Mouse (Mus musculus) left cerebral cortex, adult 18-20 months (tissue): Measurements from ENCODE around the gene H2-Q2. TPM values are rescaled to one million over a fixed set of nuclear protein-coding genes. Genes with fewer than 3 reads are reported as not detected.
"Not testable (repeated sequence)": the region's sequence is repeated elsewhere in the genome, so short reads cannot be mapped to it uniquely, and the experiment has no call there.

Experiments used
- DNase-seq, 2 experiments: peaks; one replicate each; pipeline ENCODE4 v3.0.0; 2021 to 2022; ENCODE audit warnings: low spot score in 2 of 2, mixed read lengths in 1 of 2
- long read RNA-seq, 2 experiments: library from polyadenylated mRNA; stranded (forward); transcript quantifications; one replicate each; pipeline ENCODE4 v2.0.0; 2021
- total RNA-seq, 2 experiments: library from RNA; stranded (reverse); gene quantifications; 2 replicates each; pipeline ENCODE4 v1.2.3; 2021

H2-Q2 gene
- total RNA-seq: under 1 TPM; 0.44 to 0.82 TPM
- long read RNA-seq, experiment 1, partial matches to known transcripts: 0 of 1 reads
- long read RNA-seq, experiment 1, other reads (novel, unspliced or antisense): 1 of 1 reads
- long read RNA-seq, experiment 2: 0 reads

DNA sequence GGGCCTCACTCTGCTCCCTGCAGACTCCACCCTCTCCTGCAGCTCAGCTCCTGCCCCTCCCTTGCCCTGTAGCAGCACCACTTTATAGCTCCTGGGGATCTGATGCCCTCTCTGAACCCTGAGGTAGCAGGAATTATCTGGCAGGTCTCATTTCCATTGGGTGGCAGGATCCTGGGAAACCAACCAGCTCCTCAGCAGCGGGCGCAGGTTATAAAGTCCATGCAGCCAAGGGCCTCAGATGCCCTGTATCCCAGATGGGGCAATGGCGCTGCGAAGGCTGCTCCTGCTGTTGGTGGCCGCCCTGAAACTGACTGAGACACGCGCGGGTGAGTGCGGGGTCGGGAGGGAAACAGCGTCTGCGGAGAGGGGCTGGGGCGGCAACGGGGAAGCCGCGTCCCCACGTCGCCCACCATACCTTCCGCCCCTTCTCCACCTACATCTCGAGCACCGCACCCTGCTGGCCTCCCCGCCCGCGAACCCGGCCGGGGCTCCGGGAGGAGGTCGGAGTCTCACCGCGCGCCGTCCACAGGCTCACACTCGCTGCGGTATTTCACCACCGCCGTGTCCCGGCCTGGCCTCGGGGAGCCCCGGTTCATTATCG is at the start of gene H2-Q2:
Gene H2-Q2 (plus strand): TSS at position 172 of the 601 bp plus-strand sequence.
- DNase-seq: no peak

DNA sequence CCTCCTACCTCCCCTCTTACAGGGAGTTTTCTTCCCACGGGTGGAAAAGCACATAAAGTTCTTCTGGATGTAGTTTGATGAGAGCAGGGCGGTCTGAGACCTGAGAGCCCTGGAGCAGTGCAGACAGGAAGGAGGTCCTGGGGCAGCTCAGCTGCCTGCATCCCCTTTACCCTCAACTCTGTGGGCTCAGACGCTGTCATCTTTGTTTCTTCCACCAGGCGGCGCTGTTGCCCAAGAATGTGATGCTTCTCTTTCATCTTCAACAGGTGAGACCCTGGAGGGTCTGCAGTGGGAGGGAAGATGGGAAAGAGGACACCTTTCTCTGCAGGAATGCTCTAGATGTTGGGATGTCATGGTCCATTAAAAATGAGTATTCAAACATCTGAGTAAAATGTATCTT is 46.2 kb upstream of the H2-Q2 start:
- DNase-seq: peak; percentile 27 to 69

DNA sequence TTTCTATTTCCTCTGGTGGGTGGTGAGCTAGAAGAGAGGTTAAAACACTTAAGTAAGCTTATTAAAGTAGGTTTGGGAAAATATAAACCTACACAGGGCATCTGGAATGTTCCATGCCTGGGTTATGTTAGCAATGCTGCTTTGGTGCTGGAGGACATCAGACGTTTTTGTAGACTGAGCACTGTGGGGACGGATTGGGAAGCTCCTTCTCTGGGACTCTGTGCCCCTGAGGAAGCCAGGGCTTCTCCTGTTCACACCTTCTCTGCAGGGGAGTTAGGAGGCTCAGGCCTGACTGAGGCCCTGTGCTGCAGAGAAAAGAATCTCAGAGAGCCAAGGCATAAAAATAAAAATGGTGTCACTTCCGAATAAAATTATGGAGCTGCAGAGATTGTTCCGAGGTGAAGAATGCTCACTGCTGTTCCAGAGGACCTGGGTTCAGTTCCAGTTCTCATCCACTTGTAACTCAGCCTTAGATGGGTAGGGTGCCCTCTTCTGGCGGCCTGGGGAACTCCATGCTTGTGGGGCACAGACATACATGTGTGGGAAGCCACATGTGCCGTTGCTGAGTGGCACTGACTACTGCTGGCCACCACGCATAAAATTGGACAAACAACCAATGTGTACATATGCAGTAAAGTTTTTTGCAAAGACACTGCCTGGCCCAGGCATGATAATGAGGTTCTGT is 41.6 kb upstream of the H2-Q2 start:
- DNase-seq: not testable (repeated sequence)

DNA sequence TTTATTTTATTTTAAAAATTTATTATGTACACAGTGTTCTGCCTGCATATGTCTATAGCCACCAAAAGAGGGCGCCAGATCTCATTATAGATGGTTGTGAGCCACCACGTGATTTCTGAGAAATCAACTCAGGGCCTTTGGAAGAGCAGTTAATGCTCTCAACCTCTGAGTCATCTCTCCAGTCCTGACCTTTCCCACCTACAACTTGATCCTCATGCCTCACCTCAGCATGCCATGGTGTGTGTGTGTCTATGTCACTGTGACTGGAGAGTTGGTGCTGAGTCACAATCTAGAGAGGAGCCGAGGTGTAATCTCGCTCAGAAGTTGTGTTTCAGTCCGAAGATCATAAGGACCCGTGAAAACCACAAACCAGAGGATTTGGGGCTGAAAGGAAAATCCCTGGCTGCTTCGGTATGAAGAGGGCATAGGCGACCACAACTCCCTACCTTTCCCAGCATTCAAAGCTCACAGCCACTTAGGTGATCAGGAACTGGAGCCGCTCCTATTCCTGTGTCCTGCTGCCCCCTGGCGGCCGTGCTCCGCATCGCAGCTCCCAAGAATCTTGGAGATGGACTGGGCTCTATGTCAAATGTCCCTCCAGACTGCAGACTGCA is 40.3 kb upstream of the H2-Q2 start:
- DNase-seq: peak; percentile 91 to 99

DNA sequence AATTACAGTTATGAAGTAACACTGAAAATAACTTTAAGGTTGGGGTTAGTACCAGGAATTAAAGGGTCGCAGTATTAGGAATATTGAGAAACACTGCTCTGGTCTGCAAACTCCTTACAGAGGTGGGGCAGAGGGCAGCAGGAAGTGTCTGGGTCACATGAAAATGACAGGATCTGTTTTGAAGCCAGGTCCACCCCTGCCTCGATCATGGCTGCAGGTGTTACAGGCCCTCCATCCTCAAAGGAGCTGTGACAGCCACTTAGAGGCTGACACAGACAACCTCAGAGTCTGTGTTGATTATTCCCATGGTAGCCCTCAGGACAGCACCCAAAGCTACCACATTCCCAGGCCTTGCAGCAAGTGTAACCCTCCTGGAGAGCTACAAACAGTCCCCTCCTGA is 38.8 kb upstream of the H2-Q2 start:
- DNase-seq: no peak

DNA sequence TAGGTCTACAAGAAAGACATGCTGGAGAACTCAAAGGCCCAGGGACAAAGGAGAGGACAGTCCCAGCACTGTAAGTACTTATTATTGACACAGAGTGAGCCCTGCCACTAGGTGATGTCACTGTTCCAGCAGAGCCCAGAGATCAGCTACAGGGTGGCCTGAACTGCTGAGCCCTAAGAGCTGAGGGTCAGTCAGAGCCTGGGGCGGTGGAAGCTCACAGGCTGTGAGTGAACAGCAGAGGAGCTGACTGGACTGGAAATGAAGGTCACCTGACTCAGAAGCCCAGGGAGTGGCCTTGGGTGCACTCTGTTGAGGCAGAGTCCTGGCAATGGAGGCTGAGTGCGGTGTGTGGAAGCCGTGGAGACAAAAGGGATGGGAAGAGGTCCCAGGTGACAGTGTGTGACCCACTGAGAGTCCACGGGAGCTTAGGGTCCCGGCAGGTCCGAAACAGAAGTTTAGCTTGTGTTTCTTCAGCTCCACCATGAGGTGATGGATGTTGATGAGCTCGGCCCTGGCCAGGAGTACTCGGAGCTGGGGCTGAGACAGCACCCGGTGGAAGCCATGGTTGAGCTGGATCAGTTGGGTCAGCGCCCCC is 38.2 kb upstream of the H2-Q2 start:
- DNase-seq: no peak

DNA sequence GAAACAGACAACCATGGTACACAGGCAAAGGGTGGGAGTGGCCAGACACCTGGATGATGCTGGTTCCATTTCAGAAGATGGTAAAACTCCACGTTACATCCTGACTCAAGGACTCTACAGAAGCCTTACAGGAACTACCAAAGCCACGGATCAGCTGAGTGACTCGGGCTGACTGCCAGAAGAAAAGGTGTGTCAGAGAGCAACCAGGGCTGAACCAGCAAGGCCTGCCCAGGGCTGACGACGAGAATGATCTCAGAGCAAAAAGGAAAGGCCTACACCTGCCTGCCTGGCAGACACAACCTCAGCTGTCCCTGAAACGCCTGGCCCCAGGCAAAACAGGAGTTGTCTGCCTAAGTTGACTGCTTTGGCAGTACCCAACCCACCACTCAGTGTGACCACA is 37.6 kb upstream of the H2-Q2 start:
- no peak for DNase-seq

DNA sequence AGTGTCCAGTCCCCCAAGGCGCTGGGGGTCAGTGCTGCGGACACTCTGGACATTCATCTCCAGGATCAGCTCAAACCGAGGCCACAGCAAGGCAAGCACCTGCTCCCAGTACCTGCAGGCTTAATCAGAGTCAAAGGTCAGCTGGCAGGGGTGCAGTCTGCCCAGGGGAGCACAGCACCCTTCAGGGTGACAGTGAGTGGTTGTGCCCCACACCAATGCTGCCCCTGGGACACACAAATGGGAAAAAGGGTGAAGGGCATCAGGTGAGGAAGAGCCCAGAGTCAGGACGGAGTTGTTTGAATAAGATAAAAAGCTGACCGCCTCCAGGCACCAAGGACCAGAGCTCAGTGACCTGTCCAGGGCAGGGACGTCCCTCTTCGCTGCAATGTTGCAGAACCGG is 37.1 kb upstream of the H2-Q2 start:
- DNase-seq: not testable (repeated sequence)

DNA sequence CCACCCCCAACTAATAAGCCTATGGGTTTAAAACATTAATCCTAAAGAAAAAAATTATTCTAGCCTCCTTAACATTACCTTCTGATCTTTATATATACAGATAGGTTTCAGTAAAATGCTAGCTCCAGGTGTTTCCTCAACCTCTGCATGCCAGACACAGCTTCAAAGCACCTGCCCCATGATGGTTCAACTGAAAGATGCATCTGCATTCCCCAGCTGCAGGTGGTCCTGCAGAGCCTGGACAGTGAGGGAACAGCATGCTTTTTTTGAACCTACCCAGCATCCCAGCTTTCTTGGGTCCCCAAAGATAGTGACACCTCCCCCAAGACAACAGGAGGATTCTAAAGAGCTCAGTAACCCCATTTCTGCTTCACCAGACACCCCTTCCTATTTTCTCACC is 23.4 kb upstream of the H2-Q2 start:
- DNase-seq: no peak

DNA sequence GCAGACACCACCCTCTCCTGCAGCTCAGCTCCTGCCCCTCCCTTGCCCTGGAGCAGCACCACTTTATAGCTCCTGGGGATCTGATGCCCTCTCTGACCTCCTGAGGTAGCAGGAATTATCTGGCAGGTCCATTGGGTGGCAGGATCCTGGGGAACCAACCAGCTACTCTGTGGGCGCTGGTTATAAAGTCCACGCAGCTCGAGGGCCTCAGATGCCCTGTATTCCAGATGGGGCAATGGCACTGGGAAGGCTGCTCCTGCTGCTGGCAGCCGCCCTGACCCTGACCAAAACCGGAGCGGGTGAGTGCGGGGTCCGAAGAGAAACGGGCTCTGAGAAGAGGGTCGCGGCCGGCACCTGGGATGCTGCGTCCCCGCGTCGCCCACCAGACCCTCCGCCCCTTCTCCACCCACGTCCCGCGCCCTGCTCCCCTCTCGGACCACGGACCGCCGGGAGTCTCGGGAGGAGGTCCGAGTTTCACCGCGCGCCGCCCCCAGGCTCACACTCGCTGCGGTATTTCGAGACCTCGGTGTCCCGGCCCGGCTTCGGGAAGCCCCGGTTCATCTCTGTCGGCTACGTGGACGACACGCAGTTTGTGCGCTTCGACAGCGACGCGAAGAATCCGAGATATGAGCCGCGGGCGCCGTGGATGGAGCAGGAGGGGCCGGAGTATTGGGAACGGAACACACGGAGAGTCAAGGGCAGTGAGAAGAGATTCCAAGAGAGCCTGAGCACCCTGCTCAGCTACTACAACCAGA is 21.5 kb upstream of the H2-Q2 start, which contains the start of gene H2-Q1:
Gene H2-Q1 (plus strand): TSS at position 79 of the 755 bp plus-strand sequence.
- DNase-seq: no peak

DNA sequence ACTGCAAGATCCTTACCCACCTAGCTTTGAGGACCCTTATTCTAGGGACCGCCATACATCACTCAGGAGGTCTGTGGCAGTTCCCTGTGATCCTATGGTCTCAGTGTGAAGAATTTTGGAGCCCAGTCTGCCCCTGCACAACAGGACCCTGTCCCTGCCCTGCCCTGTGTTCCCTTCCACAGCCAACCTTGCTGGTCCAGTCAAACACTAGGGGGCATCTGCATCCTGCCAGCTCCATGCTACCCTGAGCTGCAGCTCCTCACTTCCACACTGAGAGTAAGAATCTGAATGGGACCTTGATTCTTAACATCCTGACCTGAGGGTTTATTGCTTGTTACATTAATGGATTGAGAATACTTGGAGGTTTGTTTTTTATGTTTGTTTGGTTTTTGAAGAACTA is 16.9 kb upstream of the H2-Q2 start:
- not testable (repeated sequence) for DNase-seq

DNA sequence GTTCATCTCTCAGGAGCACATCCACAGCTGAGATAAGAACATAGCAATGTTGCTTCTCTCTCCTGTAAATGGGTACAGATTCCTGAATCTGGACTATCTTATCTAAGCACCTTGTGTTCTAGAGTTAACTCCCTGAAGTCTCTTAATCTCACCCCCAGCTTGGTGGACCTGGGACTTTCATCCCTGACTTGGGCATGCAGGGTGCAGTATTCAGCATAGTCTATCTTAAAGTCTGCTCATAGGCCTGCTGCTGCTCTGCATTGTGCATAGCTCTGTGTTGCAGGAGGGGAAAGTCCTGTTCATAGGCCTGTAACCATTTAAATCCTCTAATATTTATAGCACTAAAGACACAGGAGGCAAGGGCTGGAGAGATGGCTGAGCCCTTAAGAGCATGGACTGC is 16.0 kb upstream of the H2-Q2 start:
- DNase-seq: not testable (repeated sequence)

DNA sequence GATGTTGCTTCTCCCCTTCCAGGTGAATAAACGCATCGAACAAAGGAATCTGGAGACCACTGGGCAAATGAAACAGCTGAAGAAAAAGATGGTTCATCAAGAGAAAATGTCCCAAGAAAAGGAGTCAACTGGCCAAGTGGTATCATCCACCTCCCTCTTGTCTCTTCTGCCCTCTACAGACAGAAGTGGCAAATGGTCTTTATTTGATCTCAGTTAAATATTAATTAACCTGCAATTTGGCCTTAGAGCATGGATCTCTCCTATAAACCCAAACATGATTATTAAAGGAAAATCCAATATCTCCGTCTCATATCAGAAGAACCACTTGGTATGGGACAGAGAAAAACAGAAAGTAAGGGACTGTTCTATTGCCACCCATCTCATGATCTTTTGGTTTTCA is 12.3 kb upstream of the H2-Q2 start:
- DNase-seq: not testable (repeated sequence)

DNA sequence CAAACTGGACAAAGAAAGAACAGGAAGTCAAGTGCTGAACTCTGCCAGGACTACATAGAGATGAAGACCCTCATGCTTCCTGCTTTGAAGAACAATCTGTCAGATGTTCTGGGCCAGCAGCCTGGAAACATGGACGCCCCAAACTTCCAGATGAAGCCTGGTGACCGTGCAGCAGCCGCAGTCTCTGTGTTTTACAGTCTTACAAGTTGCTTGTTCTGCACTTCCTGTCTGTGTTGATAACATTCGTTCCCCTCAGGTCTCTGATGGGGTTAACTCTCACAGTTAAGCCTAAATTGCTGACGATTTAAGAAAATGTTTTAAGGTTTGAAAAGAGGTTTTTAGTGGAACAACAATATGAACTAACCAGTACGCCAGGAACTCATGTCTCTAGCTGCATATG is 10.5 kb upstream of the H2-Q2 start:
- DNase-seq: not testable (repeated sequence)

DNA sequence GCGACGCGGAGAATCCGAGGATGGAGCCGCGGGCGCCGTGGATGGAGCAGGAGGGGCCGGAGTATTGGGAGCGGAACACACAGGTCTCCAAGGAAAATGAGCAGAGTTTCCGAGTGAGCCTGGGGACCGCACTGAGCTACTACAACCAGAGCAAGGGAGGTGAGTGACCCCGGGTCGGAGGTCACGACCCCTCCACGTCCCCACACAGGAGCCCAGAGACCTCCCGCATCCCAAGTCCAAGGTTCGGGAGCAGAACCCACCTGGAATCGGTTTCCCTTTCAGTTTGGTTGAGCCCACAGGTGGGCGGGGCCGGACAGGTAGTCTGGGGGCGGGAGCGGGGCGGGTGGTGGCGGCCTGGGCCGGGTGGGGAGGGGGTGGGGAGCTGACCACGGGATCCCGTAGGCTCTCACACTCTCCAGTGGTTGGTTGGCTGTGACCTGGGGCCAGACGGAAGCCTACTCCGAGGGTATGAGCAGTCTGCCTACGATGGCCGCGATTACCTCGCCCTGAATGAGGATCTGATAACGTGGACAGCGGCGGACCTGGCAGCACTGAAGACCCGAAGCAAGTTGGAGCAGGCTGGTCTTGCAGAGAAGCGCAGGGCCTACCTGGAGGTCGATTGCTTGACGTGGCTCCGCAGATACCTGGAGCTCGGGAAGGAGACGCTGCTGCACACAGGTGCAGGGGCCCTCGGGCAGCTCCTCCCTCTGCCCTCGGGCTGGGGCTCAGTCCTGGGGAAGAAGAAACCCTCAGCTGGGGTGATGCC is 852 bp downstream of the H2-Q2 start:
- no peak for DNase-seq

DNA sequence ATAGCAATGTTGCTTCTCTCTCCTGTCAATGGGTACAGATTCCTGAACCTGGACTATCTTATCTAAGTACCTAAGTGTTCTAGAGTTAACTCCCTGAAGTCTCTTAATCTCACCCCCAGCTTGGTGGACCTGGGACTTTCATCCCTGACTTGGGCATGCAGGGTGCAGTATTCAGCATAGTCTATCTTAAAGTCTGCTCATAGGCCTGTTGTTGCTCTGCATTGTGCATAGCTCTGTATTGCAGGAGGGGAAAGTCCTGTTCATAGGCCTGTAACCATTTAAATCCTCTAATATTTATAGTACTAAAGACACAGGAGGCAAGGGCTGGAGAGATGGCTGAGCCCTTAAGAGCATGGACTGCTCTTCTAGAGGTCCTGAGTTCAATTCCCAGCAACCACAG is 5.6 kb downstream of the H2-Q2 start:
- DNase-seq: not testable (repeated sequence)

DNA sequence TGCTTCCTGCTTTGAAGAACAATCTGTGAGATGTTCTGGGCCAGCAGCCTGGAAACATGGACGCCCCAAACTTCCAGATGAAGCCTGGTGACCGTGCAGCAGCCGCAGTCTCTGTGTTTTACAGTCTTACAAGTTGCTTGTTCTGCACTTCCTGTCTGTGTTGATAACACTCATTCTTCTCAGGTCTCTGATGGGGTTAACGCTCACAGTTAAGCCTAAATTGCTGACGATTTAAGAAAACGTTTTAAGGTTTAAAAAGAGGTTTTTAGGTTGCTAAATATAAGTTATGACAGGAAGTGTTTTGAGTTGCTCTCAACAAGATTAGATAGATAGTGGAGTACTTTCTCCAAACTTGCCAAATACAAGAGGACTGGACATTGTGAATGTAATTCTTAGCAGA is 11.2 kb downstream of the H2-Q2 start:
- not testable (repeated sequence) for DNase-seq

DNA sequence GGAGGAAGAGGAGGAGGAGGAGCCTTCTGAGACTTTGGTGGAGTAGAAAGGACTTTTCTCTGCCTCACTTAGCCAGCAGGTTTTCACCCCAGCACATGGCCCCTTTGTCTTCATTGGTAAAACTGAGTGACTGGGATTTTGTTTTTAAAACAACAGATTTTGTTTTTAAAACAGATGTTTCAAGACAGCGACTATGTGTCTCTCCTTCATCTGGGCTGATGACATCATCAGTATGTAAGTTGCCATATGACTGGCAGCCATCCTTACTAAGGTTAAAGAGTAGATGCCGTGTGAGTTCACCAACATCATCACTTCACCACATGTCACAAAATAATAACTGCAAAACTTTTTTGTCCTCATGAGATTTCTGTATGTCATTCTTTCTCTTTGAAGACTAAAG is 12.0 kb downstream of the H2-Q2 start:
- DNase-seq: no peak

DNA sequence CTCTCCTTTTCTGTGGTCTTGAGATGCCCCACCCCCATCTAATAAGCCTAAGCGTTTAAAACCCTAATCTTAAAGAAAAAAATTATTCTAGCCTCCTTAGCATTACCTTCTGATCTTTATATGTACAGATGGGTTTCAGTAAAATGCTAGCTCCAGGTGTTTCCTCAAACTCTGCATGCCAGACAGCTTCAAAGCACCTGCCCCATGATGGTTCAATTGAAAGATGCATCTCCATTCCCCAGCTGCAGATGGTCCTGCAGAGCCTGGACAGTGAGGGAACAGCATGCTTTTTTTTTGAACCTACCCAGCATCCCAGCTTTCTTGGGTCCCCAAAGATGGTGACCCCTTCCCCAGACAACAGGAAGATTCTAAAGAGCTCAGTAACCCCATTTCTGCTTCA is 15.0 kb downstream of the H2-Q2 start:
- DNase-seq: no peak

DNA sequence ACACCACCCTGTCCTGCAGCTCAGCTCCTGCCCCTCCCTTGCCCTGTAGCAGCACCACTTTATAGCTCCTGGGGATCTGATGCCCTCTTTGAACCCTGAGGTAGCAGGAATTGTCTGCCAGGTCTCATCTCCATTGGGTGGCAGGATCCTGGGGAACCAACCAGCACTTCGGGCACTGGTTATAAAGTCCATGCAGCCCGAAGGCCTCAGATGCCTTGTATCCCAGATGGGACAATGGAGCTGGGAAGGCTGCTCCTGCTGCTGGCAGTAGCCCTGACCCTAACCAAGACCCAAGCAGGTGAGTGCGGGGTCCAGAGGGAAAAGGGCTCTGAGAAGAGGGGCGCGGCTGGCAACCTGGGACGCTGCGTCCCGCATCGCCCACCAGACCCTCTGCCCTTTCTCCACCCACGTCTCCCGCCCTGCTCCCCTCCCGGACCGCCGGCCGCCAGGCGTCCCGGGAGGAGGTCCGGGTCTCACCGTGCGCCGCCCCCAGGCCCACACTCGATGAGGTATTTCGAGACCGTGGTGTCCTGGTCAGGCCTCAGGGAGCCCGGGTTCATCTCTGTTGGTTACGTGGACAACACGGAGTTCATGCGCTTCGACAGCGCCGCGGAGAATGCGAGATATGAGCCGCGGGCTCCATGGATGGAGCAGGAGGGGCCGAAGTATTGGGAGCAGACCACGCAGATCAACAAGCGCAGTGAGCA is 16.9 kb downstream of the H2-Q2 start:
- DNase-seq: no peak
